Mouse (Mus musculus): ENCODE results near the gene Acap1. TPM values are rescaled to one million over a fixed set of nuclear protein-coding genes. Genes with fewer than 3 reads are reported as not detected.
A peak's percentile ranks its signal among the peaks of the same experiment; 100 is the strongest.
"Not testable (repeated sequence)": the region's sequence is repeated elsewhere in the genome, so short reads cannot be mapped to it uniquely, and the experiment has no call there.

The Acap1 gene
- polyA plus RNA-seq, 1 experiment from 2014 or later, result 0.93 TPM

- H3K9me3 ChIP-seq (replicated peaks), result no peaks in the 10 kb centered on the region
- no peak for DNase-seq (ENCODE audit: low spot score)
- H3K27ac ChIP-seq, result no peak overlapping the region
- H3K27me3 ChIP-seq (ENCODE audit: low read depth, poor library complexity, severe bottlenecking), result no peaks in the 10 kb centered on the region
- H3K4me3 ChIP-seq, result peak overlapping the region; percentile 100; the same call in 1 of the 2 replicates
- peaks cover 60% of the 10 kb centered on the region for H3K36me3 ChIP-seq
- 89% methylated on average over 5 of the region's 5 CpGs for WGBS
- H3K4me1 ChIP-seq, result peaks cover 69% of the 10 kb centered on the region
These were observed 22.8 kb upstream of the Acap1 start for GRCm38 (mm10) chr11:69918118-69918517.

- Histone ChIP-seq H3K27ac (no peak overlapping the region), H3K4me1 (peaks cover 65% of the 10 kb centered on the region), H3K9me3 (replicated peaks) (no peaks in the 10 kb centered on the region), H3K36me3 (peaks cover 67% of the 10 kb centered on the region), H3K27me3 (ENCODE audit: low read depth, poor library complexity, severe bottlenecking) (no peaks in the 10 kb centered on the region), H3K4me3 (no peak overlapping the region; the same call in 1 of the 2 replicates)
- no peak for DNase-seq (ENCODE audit: low spot score)
- WGBS, result 89% methylated on average over 8 of the region's 8 CpGs
These were observed 22.1 kb upstream of the Acap1 start for GRCm38 (mm10) chr11:69917379-69917948.

- H3K9me3 ChIP-seq (replicated peaks); H3K27me3 ChIP-seq (ENCODE audit: low read depth, poor library complexity, severe bottlenecking); DNase-seq (ENCODE audit: low spot score); H3K27ac ChIP-seq: not testable (repeated sequence)
- peak overlapping the region; percentile 81; the same call in 1 of the 2 replicates for H3K4me3 ChIP-seq
- H3K4me1 ChIP-seq, result peaks cover 61% of the 10 kb centered on the region
- H3K36me3 ChIP-seq, result peaks cover 73% of the 10 kb centered on the region
- 69% methylated on average over 7 of the region's 7 CpGs for WGBS
These were observed 21.5 kb upstream of the Acap1 start for GRCm38 (mm10) chr11:69916652-69917378.

- 71% methylated on average over 5 of the region's 5 CpGs for WGBS
- DNase-seq (ENCODE audit: low spot score), result peak; percentile 31
- Histone ChIP-seq H3K36me3 (peaks cover 82% of the 10 kb centered on the region), H3K4me1 (peaks cover 59% of the 10 kb centered on the region), H3K27me3 (ENCODE audit: low read depth, poor library complexity, severe bottlenecking) (no peaks in the 10 kb centered on the region), H3K9me3 (replicated peaks) (no peaks in the 10 kb centered on the region), H3K4me3 (peak overlapping the region; percentile 81), H3K27ac (no peak overlapping the region; the same call in 1 of the 2 replicates)
These were observed 20.6 kb upstream of the Acap1 start for GRCm38 (mm10) chr11:69915667-69916627.

GRCm38 (mm10) chr11:69914917-69915430 lies 19.6 kb upstream of the Acap1 start:
- peaks cover 57% of the 10 kb centered on the region for H3K4me1 ChIP-seq
- H3K36me3 ChIP-seq, result peaks cover 92% of the 10 kb centered on the region
- H3K27me3 ChIP-seq (ENCODE audit: low read depth, poor library complexity, severe bottlenecking), result no peaks in the 10 kb centered on the region
- WGBS, result 42% methylated on average over 9 of the region's 9 CpGs
- peak overlapping the region; percentile 81 for H3K4me3 ChIP-seq
- H3K9me3 ChIP-seq (replicated peaks), result no peaks in the 10 kb centered on the region
- H3K27ac ChIP-seq, result 0 out of 2 replicates have a peak overlapping the region, but pooled peaks have one; percentile 92
- DNase-seq (ENCODE audit: low spot score), result no peak

GRCm38 (mm10) chr11:69914372-69914764 lies 19.0 kb upstream of the Acap1 start:
- DNase-seq (ENCODE audit: low spot score), result no peak
- no peaks in the 10 kb centered on the region for H3K27me3 ChIP-seq (ENCODE audit: low read depth, poor library complexity, severe bottlenecking)
- peaks cover 52% of the 10 kb centered on the region for H3K4me1 ChIP-seq

GRCm38 (mm10) chr11:69913554-69914371 lies 18.4 kb upstream of the Acap1 start, which contains the start of gene Gps2:
Gene Gps2 (plus strand): TSS chr11:69913888.
- Histone ChIP-seq H3K36me3 (peaks cover 92% of the 10 kb centered on the region), H3K4me1 (peaks cover 46% of the 10 kb centered on the region), H3K27me3 (ENCODE audit: low read depth, poor library complexity, severe bottlenecking) (no peaks in the 10 kb centered on the region), H3K9me3 (replicated peaks) (no peaks in the 10 kb centered on the region), H3K4me3 (peak within 1 kb of the TSS; percentile 81), H3K27ac (peak within 1 kb of the TSS; percentile 92)
- DNase-seq (ENCODE audit: low spot score), result peak; percentile 97
- WGBS, result 2% methylated on average over 61 of the region's 61 CpGs

More at GRCm38 (mm10) chr11:69914372-69914764, 19.0 kb upstream of the Acap1 start:
- Histone ChIP-seq H3K36me3 (peaks cover 92% of the 10 kb centered on the region), H3K4me3 (peak overlapping the region; percentile 81), H3K9me3 (replicated peaks) (no peaks in the 10 kb centered on the region), H3K27ac (peak overlapping the region; percentile 92)
- 3% methylated on average over 17 of the region's 17 CpGs for WGBS

GRCm38 (mm10) chr11:69912716-69913530 lies 17.6 kb upstream of the Acap1 start:
- no peak for DNase-seq (ENCODE audit: low spot score)
- peak overlapping the region; percentile 81 for H3K4me3 ChIP-seq
- 77% methylated on average over 15 of the region's 15 CpGs for WGBS
- peaks cover 42% of the 10 kb centered on the region for H3K4me1 ChIP-seq
- H3K36me3 ChIP-seq, result peaks cover 92% of the 10 kb centered on the region
- peak overlapping the region; percentile 92 for H3K27ac ChIP-seq
- no peaks in the 10 kb centered on the region for H3K9me3 ChIP-seq (replicated peaks)
- H3K27me3 ChIP-seq (ENCODE audit: low read depth, poor library complexity, severe bottlenecking), result no peaks in the 10 kb centered on the region

- 89% methylated on average over 6 of the region's 6 CpGs for WGBS
These were observed 16.4 kb upstream of the Acap1 start for GRCm38 (mm10) chr11:69911701-69912100.

GRCm38 (mm10) chr11:69910781-69911560 lies 15.6 kb upstream of the Acap1 start:
- DNase-seq (ENCODE audit: low spot score), result no peak
- peak overlapping the region; percentile 8; the same call in 1 of the 2 replicates for H3K4me3 ChIP-seq

More at GRCm38 (mm10) chr11:69911701-69912100, 16.4 kb upstream of the Acap1 start:
- Histone ChIP-seq H3K27me3 (ENCODE audit: low read depth, poor library complexity, severe bottlenecking) (no peaks in the 10 kb centered on the region), H3K4me3 (no peak overlapping the region), H3K36me3 (peaks cover 92% of the 10 kb centered on the region), H3K4me1 (peaks cover 31% of the 10 kb centered on the region), H3K27ac (no peak overlapping the region), H3K9me3 (replicated peaks) (no peaks in the 10 kb centered on the region)
- no peak for DNase-seq (ENCODE audit: low spot score)

More at GRCm38 (mm10) chr11:69910781-69911560, 15.6 kb upstream of the Acap1 start:
- H3K4me1 ChIP-seq, result peaks cover 27% of the 10 kb centered on the region
- H3K27ac ChIP-seq, result no peak overlapping the region
- no peaks in the 10 kb centered on the region for H3K27me3 ChIP-seq (ENCODE audit: low read depth, poor library complexity, severe bottlenecking)
- H3K9me3 ChIP-seq (replicated peaks), result no peaks in the 10 kb centered on the region
- 94% methylated on average over 17 of the region's 17 CpGs for WGBS
- peaks cover 92% of the 10 kb centered on the region for H3K36me3 ChIP-seq
